Mouse (Mus musculus) CH12.LX (cell line): ENCODE data around the gene Gm11042. TPM values are rescaled to one million over a fixed set of nuclear protein-coding genes. Genes with fewer than 3 reads are reported as not detected.

Experiments used
- DNase-seq: peaks from one replicate; pipeline ENCODE4 v3.0.0-alpha.2; 2013; ENCODE audit errors: extremely low read depth
- H3K27ac ChIP-seq: 2 replicates; pipeline ENCODE4 v1.5.1; 2012; ENCODE audit warnings: low read depth, mild to moderate bottlenecking, control low read depth, moderate library complexity; ENCODE audit not compliant: insufficient read depth
- H3K27me3 ChIP-seq: replicated peaks from 2 replicates; pipeline ENCODE3; 2012; ENCODE audit warnings: inconsistent platforms
- H3K36me3 ChIP-seq, 2 experiments: replicated peaks in 1 of 2; 2 replicates each; pipeline versions ENCODE3 to v1.6.1; 2012; ENCODE audit warnings: inconsistent platforms in 1 of 2, low read length in 1 of 2, mild to moderate bottlenecking in 1 of 2, mixed read lengths in 1 of 2, moderate library complexity in 1 of 2; ENCODE audit not compliant: control insufficient read depth in 1 of 2, insufficient read depth in 1 of 2
- H3K4me1 ChIP-seq, 2 experiments: 2 replicates each; pipeline ENCODE4 v1.6.1; 2012; ENCODE audit warnings: inconsistent platforms in 1 of 2, moderate library complexity in 1 of 2; ENCODE audit not compliant: insufficient read depth in 2 of 2, control insufficient read depth in 1 of 2
- H3K4me2 ChIP-seq: 2 replicates; pipeline ENCODE4 v1.6.1; 2012; ENCODE audit warnings: low read depth, mild to moderate bottlenecking, control low read depth; ENCODE audit not compliant: poor library complexity, insufficient read depth, severe bottlenecking
- H3K4me3 ChIP-seq, 3 experiments: fragments of 150-350 bp in 1 of 3; sonication (generic) in 1 of 3; replicated peaks in 1 of 3; 2 replicates each; pipeline versions ENCODE3 to v1.5.1; 2011 to 2012; ENCODE audit warnings: low read depth in 2 of 3, low read length in 2 of 3, mild to moderate bottlenecking in 2 of 3, moderate library complexity in 2 of 3, control low read depth in 1 of 3, improper control_type of control experiment in 1 of 3, inconsistent platforms in 1 of 3, mixed read lengths in 1 of 3; ENCODE audit not compliant: poor library complexity in 1 of 3
- H3K79me2 ChIP-seq: replicated peaks from 2 replicates; pipeline ENCODE4 v1.6.1; 2012; ENCODE audit warnings: mild to moderate bottlenecking, moderate library complexity; ENCODE audit not compliant: control insufficient read depth, poor library complexity, insufficient read depth, severe bottlenecking; ENCODE audit errors: extremely low read depth
- H3K9ac ChIP-seq: 2 replicates; pipeline ENCODE4 v1.6.1; 2012; ENCODE audit warnings: low read depth, mild to moderate bottlenecking, control low read depth, moderate library complexity; ENCODE audit not compliant: insufficient read depth
- H3K9me3 ChIP-seq: replicated peaks from 2 replicates; pipeline ENCODE3; 2012; ENCODE audit warnings: low read length, inconsistent platforms, mixed read lengths
- BHLHE40 ChIP-seq: IDR thresholded peaks from 2 replicates; pipeline ENCODE4 v1.6.1; 2011; ENCODE audit warnings: mild to moderate bottlenecking, low read depth, low read length, improper control_type of control experiment
- CHD1 ChIP-seq: IDR thresholded peaks from 2 replicates; pipeline ENCODE4 v1.6.1; 2012; ENCODE audit warnings: low read depth, low read length, improper control_type of control experiment, inconsistent platforms
- CTCF ChIP-seq, 2 experiments: IDR thresholded peaks in 1 of 2; conservative IDR thresholded peaks in 1 of 2; 2 replicates each; pipeline ENCODE4 v1.5.1; 2011 to 2012; ENCODE audit warnings: low read depth in 2 of 2, low read length in 2 of 2, improper control_type of control experiment in 1 of 2, inconsistent platforms in 1 of 2, mild to moderate bottlenecking in 1 of 2, moderate library complexity in 1 of 2
- E2F4 ChIP-seq: IDR thresholded peaks from 2 replicates; pipeline ENCODE4 v1.6.1; 2011; ENCODE audit warnings: low read depth, low read length, improper control_type of control experiment; ENCODE audit not compliant: insufficient replicate concordance
- IRF4 ChIP-seq: IDR thresholded peaks from 2 replicates; pipeline ENCODE4 v1.6.1; 2014; ENCODE audit warnings: low read depth, mild to moderate bottlenecking, inconsistent platforms, low read length, improper control_type of control experiment
- JUND ChIP-seq: conservative IDR thresholded peaks from 2 replicates; pipeline ENCODE4 v1.6.1; 2011; ENCODE audit warnings: low read depth, low read length, improper control_type of control experiment
- MYC ChIP-seq: IDR thresholded peaks from 2 replicates; pipeline ENCODE4 v1.6.1; 2011; ENCODE audit warnings: low read depth, mild to moderate bottlenecking, improper control_type of control experiment, low read length
- NRF1 ChIP-seq: IDR thresholded peaks from 2 replicates; pipeline ENCODE4 v1.6.1; 2014; ENCODE audit warnings: low read depth, mild to moderate bottlenecking, inconsistent platforms, low read length, improper control_type of control experiment, moderate library complexity
- POLR2AphosphoS2 ChIP-seq: IDR thresholded peaks from 2 replicates; pipeline ENCODE4 v1.6.1; 2011; ENCODE audit warnings: low read depth, low read length, improper control_type of control experiment
- RAD21 ChIP-seq: IDR thresholded peaks from 2 replicates; pipeline ENCODE4 v1.6.1; 2011; ENCODE audit warnings: low read depth, mild to moderate bottlenecking, low read length, improper control_type of control experiment, moderate library complexity
- SIN3A ChIP-seq: IDR thresholded peaks from 2 replicates; pipeline ENCODE4 v1.6.1; 2012; ENCODE audit warnings: low read length, improper control_type of control experiment, inconsistent platforms
- UBTF ChIP-seq: IDR thresholded peaks from 2 replicates; pipeline ENCODE4 v1.6.1; 2012; ENCODE audit warnings: low read depth, mild to moderate bottlenecking, inconsistent platforms, low read length, improper control_type of control experiment, moderate library complexity
- ZNF384 ChIP-seq: IDR thresholded peaks from 2 replicates; pipeline ENCODE4 v1.6.1; 2012; ENCODE audit warnings: low read depth, low read length, improper control_type of control experiment, inconsistent platforms
- dilution Hi-C: fragments of 300-500 bp; cut with MboI; formaldehyde crosslinking; loops from 2 replicates; pipeline ENCODE4 v1.14.3; 2020; ENCODE audit warnings: low sequenced_read_pairs; ENCODE audit not compliant: extremely low pct_unique_long_range_greater_than_20kb, extremely low pct_ligation_motif_present
- in situ Hi-C: fragments of 300-500 bp; cut with MboI; formaldehyde crosslinking; loops from 3 replicates; pipeline ENCODE4 v1.14.3; 2019; ENCODE audit warnings: low sequenced_read_pairs, low pct_ligation_motif_present, low pct_unique_long_range_greater_than_20kb, mixed read lengths
- polyA plus RNA-seq: library from polyadenylated mRNA; unstranded; fragments of >175 nt; gene quantifications from 2 replicates; pipeline ENCODE4 v1.2.1, GENCODE M21; 2012; ENCODE audit warnings: low read depth; ENCODE audit not compliant: insufficient read length
- total RNA-seq, 2 experiments: library from RNA; depleted of rRNA; stranded (reverse); fragments of 300-350 nt in 1 of 2; fragments of >200 nt in 1 of 2; gene quantifications; 2 replicates each; pipeline ENCODE4 v1.2.3; 2012 to 2014

Gene Gm11042
- total and polyA plus RNA-seq, 3 experiments, result not detected

DNA sequence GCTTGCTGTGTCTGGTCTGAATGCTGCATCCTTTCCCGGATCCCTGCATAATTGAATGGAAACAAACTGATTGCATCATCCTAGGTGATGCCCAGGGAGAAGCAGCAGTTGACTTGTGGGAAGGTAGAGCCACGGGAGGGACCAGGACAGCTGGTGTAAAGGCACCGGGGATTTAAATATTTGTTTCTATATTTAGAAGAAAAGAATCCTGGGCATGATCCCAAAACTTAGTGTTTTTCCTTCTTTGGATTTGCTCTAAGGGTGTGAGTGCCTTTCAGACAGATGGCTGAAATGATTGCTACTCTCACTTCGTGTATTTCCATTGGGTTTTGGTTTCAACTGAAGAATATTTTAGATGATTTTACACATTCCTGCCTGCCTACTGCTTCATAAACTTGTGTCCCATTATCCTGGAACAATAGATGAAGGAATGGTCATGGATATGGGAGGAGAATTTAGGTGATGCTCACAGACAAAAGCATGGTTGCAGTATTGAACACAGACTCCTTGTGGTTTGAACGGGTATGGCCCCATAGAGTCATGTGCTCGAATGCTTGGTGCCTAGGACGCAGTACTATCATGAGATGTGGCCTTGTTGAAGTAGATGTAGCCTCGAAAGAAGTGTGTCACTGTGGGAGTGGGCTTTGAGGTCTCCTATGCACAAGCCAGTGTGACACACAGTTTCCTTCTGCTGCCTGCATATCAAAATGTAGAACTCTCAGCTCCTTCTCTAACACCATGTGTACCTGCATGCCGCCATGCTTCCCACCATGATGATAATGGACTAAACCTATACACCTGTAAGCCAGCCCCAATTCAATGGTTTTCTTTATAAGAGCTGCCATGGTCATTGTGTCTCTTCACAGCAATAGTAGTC, 12.5 kb downstream of the Gm11042 start:
- no peak overlapping the region for H3K27ac ChIP-seq
- dilution Hi-C loops (no loop called here), in situ Hi-C loops (no loop called here)
- TF ChIP-seq CHD1, result no peak
- TF ChIP-seq E2F4, result no peak
- no peak for TF ChIP-seq BHLHE40
- TF ChIP-seq IRF4, result no peak
- no peaks in the 10 kb centered on the region for H3K27me3 ChIP-seq
- H3K36me3 ChIP-seq, result no peaks in the 10 kb centered on the region
- no peaks in the 10 kb centered on the region for H3K9me3 ChIP-seq
- H3K9ac ChIP-seq, result no peak overlapping the region
- no peak for DNase-seq
- H3K4me1 ChIP-seq, result no peaks in the 10 kb centered on the region; a peak in 1 of 4 replicates
- no peaks in the 10 kb centered on the region for H3K79me2 ChIP-seq
- no peak overlapping the region for H3K4me2 ChIP-seq
- no peak overlapping the region for H3K4me3 ChIP-seq

DNA sequence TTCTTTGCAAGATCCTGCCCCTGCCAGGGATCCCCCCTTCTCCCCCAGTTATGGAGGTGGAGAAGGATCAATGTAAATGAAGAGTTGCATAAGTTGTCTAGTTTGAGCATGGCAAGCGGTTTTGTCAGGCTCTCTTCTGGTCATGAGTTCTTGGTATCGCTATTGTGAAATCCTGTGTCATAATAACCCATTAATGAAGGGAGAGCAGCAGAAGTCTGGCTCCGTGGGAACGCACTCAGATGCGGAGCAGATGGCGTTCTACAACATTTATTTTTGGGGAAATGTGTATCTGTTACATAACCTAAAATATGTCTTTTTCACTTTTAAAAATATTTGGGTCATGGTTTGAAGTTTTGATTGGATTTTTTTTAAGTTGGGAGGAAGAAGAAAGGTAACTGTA, 14.6 kb downstream of the Gm11042 start:
- Histone ChIP-seq H3K4me2 (no peak overlapping the region), H3K4me3 (no peak overlapping the region), H3K79me2 (no peaks in the 10 kb centered on the region), H3K27me3 (no peaks in the 10 kb centered on the region), H3K4me1 (no peaks in the 10 kb centered on the region; a peak in 1 of 4 replicates), H3K9me3 (no peaks in the 10 kb centered on the region), H3K9ac (no peak overlapping the region), H3K36me3 (no peaks in the 10 kb centered on the region), H3K27ac (no peak overlapping the region)
- TF ChIP-seq JUND (no peak), NRF1 (no peak), SIN3A (no peak), POLR2AphosphoS2 (no peak), MYC (no peak), CHD1 (no peak), UBTF (no peak), ZNF384 (no peak), CTCF (conservative IDR thresholded peaks at IDR 0.05 in 1 of 2, IDR thresholded peaks at IDR 0.05 in 1 of 2; ENCODE audit: low read depth in 2 of 2, low read length in 2 of 2) (no peak), RAD21 (no peak)
- in situ Hi-C loops, result no loop called here
- dilution Hi-C loops, result no loop called here
- DNase-seq, result no peak
